Mouse (Mus musculus) ES-Bruce4 (cell line): ENCODE measurements around the gene Magi2.

Experiments
- CTCF ChIP-seq: IDR thresholded peaks from one replicate; pipeline ENCODE4 v1.8.1; 2011; ENCODE audit warnings: low read depth, low read length
- EP300 ChIP-seq: IDR thresholded peaks from 2 replicates; pipeline ENCODE4 v1.6.1; 2011; ENCODE audit warnings: low read depth, low read length; ENCODE audit not compliant: insufficient read depth
- POLR2A ChIP-seq: IDR thresholded peaks from one replicate; pipeline ENCODE4 v1.8.1; 2011; ENCODE audit warnings: low read length; ENCODE audit not compliant: insufficient read depth

- TF ChIP-seq EP300 (no peak), POLR2A (no peak), CTCF (no peak)
These were observed 1521.3 kb downstream of the Magi2 start for GRCm38 (mm10) chr5:20748142-20748541.
